Mouse (Mus musculus) CD4-positive, CD25-positive, alpha-beta regulatory T cell, adult 2 months (primary cell): ENCODE measurements around the gene Doc2g.

Experiments used
- DNase-seq: peaks from one replicate; pipeline ENCODE4 v3.0.0-alpha.2; 2012; ENCODE audit warnings: low read depth, low spot score

The Doc2g gene

GRCm38 (mm10) chr19:4051741-4052515 lies 48.8 kb downstream of the Doc2g start:
- DNase-seq = peak; percentile 85

GRCm38 (mm10) chr19:4052516-4053030 lies 49.5 kb downstream of the Doc2g start:
- DNase-seq = peak; percentile 56

GRCm38 (mm10) chr19:4054613-4055012 lies 51.5 kb downstream of the Doc2g start:
- no peak for DNase-seq

GRCm38 (mm10) chr19:4055216-4055946 lies 52.3 kb downstream of the Doc2g start:
- no peak for DNase-seq

GRCm38 (mm10) chr19:4055947-4056693 lies 53.0 kb downstream of the Doc2g start:
- DNase-seq = no peak
